10 mouse cellular contexts compared by ENCODE assay signal in genomic region chr10:116789096-116789495, GRCm38 (mm10).
DNase-seq lines count a peak whose midpoint lies in the region; ATAC-seq and TF ChIP-seq lines count a peak whose summit lies in the region.
"Had no signal": no experiment of that assay in that cellular context is flagged by ENCODE, and none has a peak within 500 bp of the region (broad histone marks: within the 10 kb centered on the region; RNA-seq: fewer than 3 reads in every experiment).

No protein-coding gene starts in this region.

- no peaks in the 10 kb centered on the region for H3K27me3 ChIP-seq in hindbrain, postnatal 0 days (ENCODE audit: insufficient read depth, low read length)
- H3K27me3 ChIP-seq in hindbrain, embryonic 16.5 days (replicated peaks; ENCODE audit: control insufficient read depth, insufficient read depth, low read length) = no peaks in the 10 kb centered on the region
- no peaks in the 10 kb centered on the region for H3K27me3 ChIP-seq in hindbrain, embryonic 10.5 days (ENCODE audit: insufficient read depth, poor library complexity, severe bottlenecking)
- H3K27me3 ChIP-seq: liver, embryonic 15.5 days; stomach, embryonic 15.5 days had no signal

- no peaks in the 10 kb centered on the region for H3K4me1 ChIP-seq in hindbrain, postnatal 0 days (ENCODE audit: insufficient read depth, low read length)
- no peaks in the 10 kb centered on the region for H3K4me1 ChIP-seq in hindbrain, embryonic 16.5 days (ENCODE audit: control insufficient read depth, insufficient read depth, low read depth, low read length)
- H3K4me1 ChIP-seq in hindbrain, embryonic 10.5 days (replicated peaks) = peaks cover 7% of the 10 kb centered on the region
- H3K4me1 ChIP-seq: liver, embryonic 15.5 days; stomach, embryonic 15.5 days had no signal

- TF ChIP-seq CTCF in hindbrain, postnatal 0 days (IDR thresholded peaks at IDR 0.05; ENCODE audit: low read depth) = peak; percentile 61

- H3K9me3 ChIP-seq in hindbrain, postnatal 0 days (ENCODE audit: low read length) = no peaks in the 10 kb centered on the region
- H3K9me3 ChIP-seq in hindbrain, embryonic 16.5 days (ENCODE audit: control insufficient read depth, low read length) = no peaks in the 10 kb centered on the region
- H3K9me3 ChIP-seq in hindbrain, embryonic 10.5 days = no peaks in the 10 kb centered on the region
- H3K9me3 ChIP-seq: liver, embryonic 15.5 days; stomach, embryonic 15.5 days had no signal

- H3K9ac ChIP-seq in hindbrain, postnatal 0 days (replicated peaks; ENCODE audit: low read length) = no peak overlapping the region
- no peak overlapping the region for H3K9ac ChIP-seq in hindbrain, embryonic 16.5 days (ENCODE audit: low read depth, low read length)
- H3K9ac ChIP-seq: liver, embryonic 15.5 days; stomach, embryonic 15.5 days had no signal

- no peak overlapping the region for H3K27ac ChIP-seq in hindbrain, postnatal 0 days
- no peak overlapping the region for H3K27ac ChIP-seq in hindbrain, embryonic 16.5 days (ENCODE audit: low read depth, low read length)
- no peak overlapping the region for H3K27ac ChIP-seq in hindbrain, embryonic 10.5 days
- H3K27ac ChIP-seq: liver, embryonic 15.5 days; stomach, embryonic 15.5 days had no signal

- no peak overlapping the region for H3K4me3 ChIP-seq in hindbrain, postnatal 0 days (ENCODE audit: low read length)
- no peak overlapping the region for H3K4me3 ChIP-seq in hindbrain, embryonic 16.5 days (ENCODE audit: low read length)
- H3K4me3 ChIP-seq in hindbrain, embryonic 10.5 days = no peak overlapping the region
- H3K4me3 ChIP-seq: liver, embryonic 15.5 days; stomach, embryonic 15.5 days had no signal

- peak; percentile 62 for DNase-seq in hindbrain, postnatal 0 days (ENCODE audit: low spot score)
- DNase-seq in B cell, adult 2 months = peak; percentile 48 to 52
- peak; percentile 79 for DNase-seq in NIH3T3 (ENCODE audit: low read depth)
- peak; percentile 31 for DNase-seq in kidney, postnatal 10 days
- DNase-seq in right cerebral cortex, postnatal 14 days = peak; percentile 54
- DNase-seq in yolk sac, embryonic 10.5 days (ENCODE audit: low spot score) = no peak
- no peak for DNase-seq in hindbrain, embryonic 10.5 days (ENCODE audit: low spot score)

- no peaks in the 10 kb centered on the region for H3K36me3 ChIP-seq in hindbrain, postnatal 0 days (ENCODE audit: insufficient read depth, low read length)
- H3K36me3 ChIP-seq in hindbrain, embryonic 16.5 days (ENCODE audit: control insufficient read depth, insufficient read depth, low read length) = no peaks in the 10 kb centered on the region
- no peaks in the 10 kb centered on the region for H3K36me3 ChIP-seq in hindbrain, embryonic 10.5 days
- H3K36me3 ChIP-seq: liver, embryonic 15.5 days; stomach, embryonic 15.5 days had no signal

- H3K4me2 ChIP-seq in hindbrain, postnatal 0 days (ENCODE audit: low read depth, low read length) = no peak overlapping the region
- no peak overlapping the region for H3K4me2 ChIP-seq in hindbrain, embryonic 16.5 days (ENCODE audit: low read length)
- H3K4me2 ChIP-seq: liver, embryonic 15.5 days; stomach, embryonic 15.5 days had no signal

- no peak for ATAC-seq in hindbrain, postnatal 0 days
- ATAC-seq in hindbrain, embryonic 16.5 days = no peak

Comparison
In these comparisons a context has a peak if more than half of its experiments do, and no peak if none do; other contexts are left out.
1. DNase-seq: peak in hindbrain, postnatal 0 days (single experiment), B cell, adult 2 months (2 of 2), NIH3T3 (single experiment), kidney, postnatal 10 days (single experiment) and right cerebral cortex, postnatal 14 days (single experiment); none in yolk sac, embryonic 10.5 days (single experiment) and hindbrain, embryonic 10.5 days (single experiment).